Mouse (Mus musculus): Measurements from ENCODE around the gene Gm47985.

- TF ChIP-seq CTCF (IDR thresholded peaks at IDR 0.05; ENCODE audit: low read depth, low read length) (no peak), GATA1 (IDR thresholded peaks at IDR 0.05; ENCODE audit: borderline replicate concordance, low read length) (no peak), TAL1 (conservative IDR thresholded peaks at IDR 0.05; ENCODE audit: low read depth, low read length) (no peak)
Measured at GRCm38 (mm10) chr1:151232346-151232745, 50.0 kb downstream of the Gm47985 start.

Measured in G1E (cell line).